Mouse (Mus musculus) kidney, adult 11 months (tissue): ENCODE results near the gene Cyp2c68.
"Not testable (repeated sequence)": the region's sequence is repeated elsewhere in the genome, so short reads cannot be mapped to it uniquely, and the experiment has no call there.

Experiments
- DNase-seq: peaks from one replicate; pipeline ENCODE4 v3.0.0; 2022

Gene Cyp2c68

DNA sequence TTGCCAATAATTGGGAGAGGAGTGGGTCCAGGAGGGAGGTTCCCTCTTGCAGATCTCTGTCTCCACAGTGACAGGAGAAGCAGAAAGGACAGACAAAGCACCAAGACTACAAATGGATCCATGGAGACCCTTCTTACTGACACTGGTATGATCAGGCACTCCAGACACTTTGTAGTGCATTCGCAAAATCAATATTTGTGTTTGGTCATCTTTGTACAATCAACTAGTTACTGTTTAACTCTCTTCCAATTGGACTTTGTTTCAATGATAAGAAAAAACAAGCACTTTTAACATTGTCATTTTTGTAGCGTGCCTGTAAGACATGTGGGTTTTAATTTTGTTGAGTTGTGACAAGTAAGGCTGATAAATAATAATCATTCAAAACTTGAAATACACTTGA is at the start of gene Cyp2c68:
TSS of gene Cyp2c68 (minus strand) at position 135 of the 400 bp plus-strand sequence.
- no peak for DNase-seq

DNA sequence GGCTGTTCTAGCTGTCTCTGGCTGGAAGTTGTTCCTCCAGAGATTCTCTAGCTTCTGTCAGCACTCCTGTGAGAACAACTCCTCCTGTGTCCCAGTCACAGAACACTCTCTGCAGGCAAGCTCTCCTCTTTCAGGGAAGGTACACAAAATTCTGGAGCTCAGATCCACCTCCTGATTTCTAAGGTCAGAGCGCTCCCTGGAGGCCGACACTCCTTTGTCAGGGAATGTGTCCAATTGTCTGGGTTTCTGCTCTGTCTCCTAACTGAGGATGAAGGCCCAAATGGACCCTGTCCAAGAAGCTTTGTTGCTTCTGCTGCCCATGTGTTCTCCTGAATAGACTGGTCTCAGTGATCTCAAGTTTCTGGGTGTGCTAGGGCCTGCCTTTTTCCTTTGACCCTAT is 44.6 kb upstream of the Cyp2c68 start:
- peak; percentile 7 for DNase-seq

DNA sequence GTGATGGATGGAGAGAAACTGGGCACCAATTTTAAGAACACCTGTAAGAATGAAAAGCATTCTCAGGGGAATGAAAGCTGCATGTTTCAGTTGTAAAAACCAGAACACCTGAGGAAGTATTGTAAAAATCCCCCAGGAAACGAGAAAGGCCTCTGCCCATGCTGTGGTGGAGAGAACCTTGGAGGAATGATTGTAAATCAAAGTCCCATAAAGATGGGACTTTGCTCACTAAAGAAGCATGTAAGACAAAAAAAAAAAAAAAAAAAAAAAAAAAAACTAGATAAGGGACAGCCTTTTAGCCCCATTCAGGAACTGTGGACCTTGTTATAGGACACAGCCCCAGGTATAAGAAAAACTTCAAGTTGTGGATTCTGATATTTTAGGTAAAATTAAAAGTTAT is 4.5 kb upstream of the Cyp2c68 start:
- no peak for DNase-seq

DNA sequence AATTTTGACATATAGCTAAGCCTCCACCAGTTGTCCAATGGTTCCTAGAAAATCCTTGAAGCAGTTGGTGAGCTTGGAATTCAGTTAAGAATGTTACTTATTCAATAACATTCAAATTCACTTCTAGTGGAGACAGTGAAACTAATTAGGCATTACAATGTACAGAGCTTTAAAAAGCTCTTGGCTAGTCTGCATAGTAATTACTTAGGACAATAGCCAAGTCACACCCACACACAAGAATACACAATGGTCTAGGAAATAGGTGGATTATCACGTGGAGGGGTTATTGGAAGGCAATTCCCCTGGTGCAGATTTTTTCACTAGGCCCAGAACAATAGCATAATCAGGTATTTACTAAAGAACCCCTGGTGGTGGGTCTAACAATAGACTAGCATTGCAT is 3.5 kb upstream of the Cyp2c68 start:
- DNase-seq = not testable (repeated sequence)

DNA sequence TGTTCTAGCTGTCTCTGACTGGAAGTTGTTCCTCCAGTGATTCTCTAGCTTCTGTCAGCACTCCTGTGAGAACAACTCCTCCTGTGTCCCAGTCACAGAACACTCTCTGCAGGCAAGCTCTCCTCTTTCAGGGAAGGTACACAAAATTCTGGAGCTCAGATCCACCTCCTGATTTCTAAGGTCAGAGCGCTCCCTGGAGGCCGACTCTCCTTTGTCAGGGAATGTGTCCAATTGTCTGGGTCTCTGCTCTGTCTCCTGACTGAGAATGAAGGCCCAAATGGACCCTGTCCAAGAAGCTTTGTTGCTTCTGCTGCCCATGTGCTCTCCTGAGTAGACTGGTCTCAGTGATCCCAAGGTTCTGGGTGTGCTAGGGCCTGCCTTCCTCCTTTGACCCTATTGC is 29.7 kb downstream of the Cyp2c68 start:
- DNase-seq = not testable (repeated sequence)

DNA sequence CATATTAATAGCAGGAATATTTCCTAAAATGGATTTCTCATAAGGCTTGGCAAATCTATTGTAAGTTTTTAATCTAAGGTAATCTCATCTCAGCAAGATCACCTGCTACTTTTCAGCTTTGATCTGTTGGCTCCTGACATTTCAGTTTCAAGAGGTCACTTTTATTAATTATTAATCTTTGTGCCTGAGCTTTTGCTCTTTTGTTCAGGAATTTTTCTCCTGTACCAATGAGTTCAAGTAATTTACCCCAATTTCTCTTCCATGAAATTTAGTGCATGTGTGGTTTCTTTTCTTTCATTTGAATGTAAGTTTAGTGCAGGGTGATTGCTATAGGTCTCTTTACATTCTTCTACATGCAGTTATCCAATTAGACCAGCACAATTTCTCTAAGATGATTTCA is 75.2 kb downstream of the Cyp2c68 start:
- not testable (repeated sequence) for DNase-seq

DNA sequence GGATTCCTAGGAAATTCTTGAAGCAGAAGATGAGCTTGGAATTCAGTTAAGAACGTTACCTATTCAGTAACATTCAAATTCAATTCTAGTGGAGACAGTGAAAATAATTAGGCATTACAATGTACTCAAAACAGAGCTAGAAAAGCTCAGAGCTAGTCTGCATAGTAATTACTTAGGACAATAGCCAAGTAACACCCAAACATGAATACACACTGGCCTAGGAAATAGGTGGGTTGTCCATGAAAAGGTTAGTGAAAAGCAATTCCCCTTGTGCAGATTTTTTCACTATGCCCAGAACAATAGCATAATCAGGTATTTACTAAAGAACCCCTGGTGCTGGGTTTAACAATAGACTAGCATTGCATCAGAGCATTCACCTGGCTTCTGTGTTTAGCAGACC is 88.5 kb downstream of the Cyp2c68 start:
- DNase-seq = no peak

DNA sequence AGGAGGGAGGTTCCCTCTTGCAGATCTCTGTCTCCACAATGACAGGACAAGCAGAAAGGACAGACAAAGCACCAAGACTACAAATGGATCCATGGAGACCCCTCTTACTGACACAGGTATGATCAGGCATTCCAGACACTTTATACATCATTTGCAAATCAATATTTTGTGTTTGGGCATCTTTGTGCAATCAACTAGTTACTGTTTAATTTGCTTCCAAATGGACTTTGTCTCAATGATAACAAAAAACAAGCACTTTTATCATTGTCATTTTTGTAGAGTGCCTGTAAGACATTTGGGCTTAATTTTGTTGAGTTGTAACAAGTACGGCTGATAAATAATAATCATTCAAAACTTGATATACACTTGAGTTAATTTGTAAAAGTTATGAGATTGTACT is 91.9 kb downstream of the Cyp2c68 start, which contains the start of gene Cyp2c67:
TSS of gene Cyp2c67 (minus strand) at position 114 of the 400 bp plus-strand sequence.
- DNase-seq = no peak

DNA sequence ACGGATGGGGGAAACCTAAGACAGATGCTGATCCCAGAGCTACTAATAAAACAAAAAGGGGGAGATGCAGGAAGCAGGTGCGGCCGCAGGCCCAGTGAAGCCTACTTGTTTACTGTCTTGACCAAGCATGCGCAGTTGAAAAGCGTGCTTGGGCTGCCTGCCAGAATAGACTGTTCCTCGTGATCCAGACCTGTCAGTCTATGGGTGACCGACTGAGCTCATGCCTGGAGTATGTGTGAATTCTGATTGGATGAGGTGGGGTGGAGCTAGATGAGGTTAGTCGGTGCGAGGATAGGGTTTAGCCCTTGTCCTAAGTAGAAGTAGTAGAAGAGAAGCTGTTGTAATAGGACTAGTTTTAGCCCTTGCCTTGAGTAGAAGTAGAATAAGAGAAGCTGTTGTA is 93.3 kb downstream of the Cyp2c68 start:
- no peak for DNase-seq

DNA sequence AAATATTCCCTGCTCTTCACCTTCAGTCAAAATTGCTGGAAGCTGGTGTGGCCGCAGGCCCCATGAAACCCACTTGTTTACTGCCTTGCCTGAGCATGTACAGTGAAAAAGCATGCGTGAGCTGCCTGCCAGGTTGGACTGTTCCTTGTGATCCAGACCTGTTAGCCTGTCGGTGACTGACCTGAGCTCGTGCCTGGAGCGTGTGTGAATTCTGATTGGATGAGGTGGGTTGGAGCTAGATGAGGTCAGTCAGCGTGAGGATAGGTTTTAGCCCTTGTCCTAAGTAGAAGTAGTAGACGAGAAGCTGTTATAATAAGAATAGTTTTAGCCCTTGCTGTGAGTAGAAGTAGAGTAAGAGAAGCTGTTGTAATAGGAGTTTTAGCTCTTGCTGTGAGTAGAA is 96.3 kb downstream of the Cyp2c68 start:
- DNase-seq = not testable (repeated sequence)
